Mouse (Mus musculus) neural tube, embryonic 11.5 days (tissue): Measurements from ENCODE around the gene Zfhx2. TPM values are rescaled to one million over a fixed set of nuclear protein-coding genes. Genes with fewer than 3 reads are reported as not detected.

ENCODE experiments used
- ATAC-seq: fragments of 200-750 bp; cut with Nextera tagmentation; 2 replicates; pipeline ENCODE4 v1.8.0; 2017; ENCODE audit warnings: moderate number of reproducible peaks, mild to moderate bottlenecking, moderate TSS enrichment, moderate library complexity; ENCODE audit not compliant: insufficient read depth, low FRiP score, low TSS enrichment
- DNase-seq: peaks from one replicate; pipeline ENCODE4 v3.0.0-alpha.2; 2015; ENCODE audit warnings: low spot score
- H3K27ac ChIP-seq: fragments of 300-500 bp; sonication (generic); 2 replicates; pipeline ENCODE4 v1.5.1; 2014; ENCODE audit warnings: low read depth, mild to moderate bottlenecking, low read length
- H3K27me3 ChIP-seq: fragments of 300-500 bp; sonication (generic); 2 replicates; pipeline ENCODE4 v1.6.1; 2014; ENCODE audit warnings: mild to moderate bottlenecking, low read length, mixed read lengths; ENCODE audit not compliant: control insufficient read depth, insufficient read depth
- H3K36me3 ChIP-seq: fragments of 300-500 bp; sonication (generic); 2 replicates; pipeline ENCODE4 v1.6.1; 2014; ENCODE audit warnings: mild to moderate bottlenecking, low read length, moderate library complexity, mixed read lengths; ENCODE audit not compliant: control insufficient read depth, insufficient read depth
- H3K4me1 ChIP-seq: fragments of 300-500 bp; sonication (generic); 2 replicates; pipeline ENCODE4 v1.6.1; 2014; ENCODE audit warnings: low read length, mixed read lengths; ENCODE audit not compliant: control insufficient read depth, insufficient read depth
- H3K4me2 ChIP-seq: fragments of 300-500 bp; sonication (generic); 2 replicates; pipeline ENCODE4 v1.6.1; 2014; ENCODE audit warnings: low read depth, mild to moderate bottlenecking, moderate library complexity
- H3K4me3 ChIP-seq: fragments of 300-500 bp; sonication (generic); 2 replicates; pipeline ENCODE4 v1.5.1; 2014; ENCODE audit warnings: low read depth, low read length
- H3K9ac ChIP-seq: fragments of 300-500 bp; sonication (generic); 2 replicates; pipeline ENCODE4 v1.6.1; 2014; ENCODE audit warnings: mild to moderate bottlenecking, low read length
- H3K9me3 ChIP-seq: fragments of 300-500 bp; sonication (generic); 2 replicates; pipeline ENCODE4 v1.6.1; 2016; ENCODE audit warnings: low read length; ENCODE audit not compliant: control insufficient read depth
- WGBS: fragments of 180-500 bp; shearing (Covaris S2); extraction: QIAGEN DNeasy Blood & Tissue Kit; methylation state at CpG from one replicate; pipeline ENCODE4 v1.1.7; 2014; 5-methylcytosine and 5-hydroxymethylcytosine counted together
- polyA plus RNA-seq: library from polyadenylated mRNA; unstranded; fragments of >200 nt; fragmentation: Nextera tagmentation; extraction: Ambion mirVana; gene quantifications from 2 replicates; pipeline ENCODE4 v1.2.1, GENCODE M21; 2014

Gene Zfhx2
- polyA plus RNA-seq, 1 experiment from 2014 or later = 16.6 TPM

DNA sequence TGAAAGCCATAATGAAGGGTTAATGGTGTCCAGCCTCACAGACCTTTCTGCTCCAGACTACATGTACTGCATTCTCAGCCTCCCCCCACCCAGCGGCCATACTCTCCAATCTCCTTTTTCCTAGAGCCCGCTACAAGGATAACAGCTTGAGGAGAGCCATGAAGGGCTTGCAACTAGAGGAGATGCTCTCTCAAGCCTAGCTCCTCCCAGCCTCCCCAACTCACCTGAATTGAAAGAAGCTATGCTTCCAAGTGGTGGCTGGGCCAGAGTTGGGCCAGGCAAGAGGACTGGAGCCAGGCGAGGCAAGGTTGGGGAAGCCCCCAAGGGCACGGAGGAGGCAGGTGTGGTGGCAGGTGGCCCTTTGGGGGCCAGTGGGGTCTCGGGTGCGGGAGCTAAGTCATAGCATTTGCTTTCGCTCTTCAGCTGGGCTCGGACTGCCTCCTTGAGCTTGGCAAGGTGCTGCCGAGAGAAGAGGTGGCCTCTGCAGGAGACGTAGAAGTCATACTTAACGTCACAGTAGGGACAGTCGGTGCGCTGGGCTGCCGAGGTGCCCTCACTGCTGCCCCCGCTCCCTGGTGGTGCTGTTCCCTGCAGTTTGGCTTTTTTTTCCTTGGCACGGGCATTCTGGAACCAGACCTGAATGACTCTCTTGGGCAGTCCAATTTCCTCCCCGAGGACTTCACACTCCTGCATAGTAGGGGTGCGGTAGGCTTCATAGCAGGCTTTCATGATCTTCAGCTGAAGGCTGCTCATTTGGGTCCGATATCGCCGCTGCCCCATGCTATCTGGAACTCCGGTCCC, 28.3 kb downstream of the Zfhx2 start:
- Histone ChIP-seq H3K4me2 (no peak overlapping the region), H3K9ac (no peak overlapping the region; the same call in 1 of the 2 replicates), H3K27me3 (no peaks in the 10 kb centered on the region; the same call in 1 of the 2 replicates), H3K27ac (no peak overlapping the region), H3K36me3 (peaks cover 4% of the 10 kb centered on the region; the same call in 1 of the 2 replicates), H3K9me3 (no peaks in the 10 kb centered on the region), H3K4me3 (no peak overlapping the region), H3K4me1 (peaks cover 14% of the 10 kb centered on the region)
- ATAC-seq = no peak
- no peak for DNase-seq
- 86% methylated on average over 22 of the region's 22 CpGs for WGBS

- H3K27ac ChIP-seq = no peak overlapping the region
- ATAC-seq (no peak), DNase-seq (no peak)
- peaks cover 4% of the 10 kb centered on the region; the same call in 1 of the 2 replicates for H3K36me3 ChIP-seq
- peaks cover 14% of the 10 kb centered on the region for H3K4me1 ChIP-seq
- 83% methylated on average over 5 of the region's 5 CpGs for WGBS
- H3K9ac ChIP-seq = no peak overlapping the region
- no peak overlapping the region for H3K4me3 ChIP-seq
- H3K4me2 ChIP-seq = no peak overlapping the region; the same call in 1 of the 2 replicates
- H3K27me3 ChIP-seq = no peaks in the 10 kb centered on the region; the same call in 1 of the 2 replicates
- H3K9me3 ChIP-seq = no peaks in the 10 kb centered on the region
Observed at GRCm38 (mm10) chr14:55063117-55063516, 29.0 kb downstream of the Zfhx2 start.

GRCm38 (mm10) chr14:55062626-55063025, 29.5 kb downstream of the Zfhx2 start:
- peaks cover 4% of the 10 kb centered on the region; the same call in 1 of the 2 replicates for H3K36me3 ChIP-seq

DNA sequence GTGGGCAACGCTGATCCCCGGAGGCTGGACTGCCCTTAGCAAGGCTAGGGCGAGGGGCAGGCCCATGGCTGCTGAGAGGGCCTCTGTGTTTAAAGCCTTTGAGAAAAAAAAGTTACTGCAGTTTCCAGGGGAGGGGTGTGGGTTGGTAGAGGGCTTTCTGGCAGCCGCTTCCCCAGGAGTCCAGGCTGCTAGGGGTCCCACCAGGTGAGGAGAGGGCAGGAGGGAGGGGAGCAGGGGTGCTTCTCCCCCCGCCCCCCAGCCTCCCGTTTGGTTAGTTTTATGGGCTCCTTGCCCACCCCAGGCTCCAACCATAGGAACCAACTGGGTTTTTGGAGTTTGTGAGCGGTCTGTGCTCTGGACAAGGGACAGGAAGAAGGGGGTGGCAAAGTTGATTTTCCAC, 30.3 kb downstream of the Zfhx2 start:
- H3K9ac ChIP-seq = no peak overlapping the region
- H3K4me1 ChIP-seq = peaks cover 14% of the 10 kb centered on the region
- no peak overlapping the region for H3K4me2 ChIP-seq
- no peak overlapping the region for H3K4me3 ChIP-seq
- no peaks in the 10 kb centered on the region for H3K9me3 ChIP-seq
- ATAC-seq = no peak
- peaks cover 4% of the 10 kb centered on the region; the same call in 1 of the 2 replicates for H3K36me3 ChIP-seq
- DNase-seq = no peak
- 35% methylated on average over 7 of the region's 7 CpGs for WGBS
- no peak overlapping the region for H3K27ac ChIP-seq
- no peaks in the 10 kb centered on the region; the same call in 1 of the 2 replicates for H3K27me3 ChIP-seq

More at GRCm38 (mm10) chr14:55062626-55063025, 29.5 kb downstream of the Zfhx2 start:
- Histone ChIP-seq H3K4me1 (peaks cover 14% of the 10 kb centered on the region), H3K4me3 (no peak overlapping the region), H3K27ac (no peak overlapping the region), H3K9me3 (no peaks in the 10 kb centered on the region), H3K4me2 (peak overlapping the region; percentile 14; the same call in 1 of the 2 replicates), H3K27me3 (no peaks in the 10 kb centered on the region; the same call in 1 of the 2 replicates), H3K9ac (no peak overlapping the region)
- WGBS = 17% methylated on average over 17 of the region's 17 CpGs
- peak; percentile 44 for DNase-seq
- no peak; the same call in 1 of the 2 replicates for ATAC-seq

DNA sequence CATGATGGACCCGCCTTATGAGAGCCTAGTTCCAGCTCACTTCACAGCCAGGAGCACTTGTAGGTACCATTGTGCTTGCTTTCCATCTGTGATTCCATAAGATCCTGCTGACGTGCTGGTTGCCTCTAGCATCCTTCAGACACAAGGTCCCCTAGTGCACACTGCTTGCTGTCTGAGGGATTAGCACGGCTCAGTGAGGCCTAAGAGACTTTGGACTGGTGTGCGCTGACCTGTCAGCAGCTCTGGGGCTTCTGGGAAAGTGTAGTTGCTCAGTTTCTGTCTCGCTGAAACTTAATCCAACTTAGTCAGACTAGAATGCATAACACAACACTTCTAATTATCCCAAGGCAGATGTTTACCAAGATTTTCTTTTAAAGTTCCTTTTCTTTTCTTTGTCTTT, 32.2 kb downstream of the Zfhx2 start:
- Histone ChIP-seq H3K4me1 (peaks cover 14% of the 10 kb centered on the region), H3K4me2 (no peak overlapping the region), H3K9me3 (no peaks in the 10 kb centered on the region), H3K4me3 (no peak overlapping the region), H3K36me3 (no peaks in the 10 kb centered on the region), H3K27me3 (no peaks in the 10 kb centered on the region; the same call in 1 of the 2 replicates), H3K27ac (no peak overlapping the region), H3K9ac (no peak overlapping the region)
- DNase-seq = no peak
- 80% methylated on average over 5 of the region's 5 CpGs for WGBS
- ATAC-seq = no peak

DNA sequence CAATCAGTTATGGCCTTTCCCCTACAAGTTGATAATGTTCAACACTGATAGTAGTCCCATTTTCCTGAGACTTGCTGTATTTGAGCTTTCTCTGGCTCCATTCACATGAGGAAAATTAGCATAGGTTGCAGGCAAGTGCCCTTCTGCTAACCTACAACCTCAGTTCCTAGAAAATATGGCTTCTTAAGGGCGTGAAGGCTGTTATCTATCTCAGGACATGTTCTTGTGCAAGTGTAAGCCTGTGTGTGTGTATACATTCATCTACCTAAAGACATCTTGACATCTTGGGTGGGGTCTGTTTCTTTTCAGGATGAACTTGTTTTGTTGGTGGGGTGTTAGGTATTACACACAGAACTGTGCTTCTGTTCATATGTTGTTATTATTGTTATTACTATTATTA, 33.1 kb downstream of the Zfhx2 start:
- DNase-seq = no peak
- 80% methylated on average over 1 of the region's 1 CpGs for WGBS
- ATAC-seq = no peak

DNA sequence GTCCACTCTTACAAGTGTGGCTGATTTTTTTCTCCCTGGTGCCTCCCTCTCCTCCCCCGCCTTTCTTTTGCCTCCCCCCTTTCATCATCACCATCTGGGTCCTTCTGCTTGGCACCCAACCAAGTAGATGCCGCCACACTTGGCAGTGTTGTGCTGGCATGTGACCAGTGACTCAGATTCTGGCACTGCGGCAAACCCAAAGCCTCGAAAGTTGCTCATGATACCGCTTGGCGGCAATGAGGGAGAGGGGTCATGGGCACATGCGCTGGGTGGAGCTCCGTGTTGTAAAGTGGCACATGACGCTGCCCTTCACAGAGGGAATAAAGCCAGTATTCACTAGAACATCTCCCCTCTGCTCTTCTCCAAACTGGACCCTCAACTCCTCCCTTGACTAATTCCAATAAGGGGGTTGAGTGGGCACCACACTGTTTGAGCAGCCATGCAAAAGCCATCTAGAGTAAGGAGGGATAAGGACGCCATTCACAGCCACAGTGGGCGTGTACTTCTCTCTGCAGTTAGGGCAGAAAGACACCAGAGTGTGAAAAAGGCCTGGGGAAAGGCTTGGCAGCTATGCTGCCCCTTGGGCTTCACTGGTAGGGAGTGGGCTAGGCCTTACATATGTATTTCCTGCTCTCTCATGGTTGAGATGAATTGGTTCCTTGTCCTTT, 36.8 kb downstream of the Zfhx2 start:
- H3K36me3 ChIP-seq = no peaks in the 10 kb centered on the region
- WGBS = 82% methylated on average over 11 of the region's 11 CpGs
- no peak overlapping the region for H3K27ac ChIP-seq
- DNase-seq (no peak), ATAC-seq (no peak)
- H3K4me2 ChIP-seq = no peak overlapping the region
- no peaks in the 10 kb centered on the region for H3K4me1 ChIP-seq
- no peaks in the 10 kb centered on the region for H3K27me3 ChIP-seq
- H3K4me3 ChIP-seq = no peak overlapping the region
- H3K9me3 ChIP-seq = no peaks in the 10 kb centered on the region
- H3K9ac ChIP-seq = no peak overlapping the region

More for the DNA sequence above, 33.1 kb downstream of the Zfhx2 start:
- Histone ChIP-seq H3K27me3 (no peaks in the 10 kb centered on the region; the same call in 1 of the 2 replicates), H3K36me3 (no peaks in the 10 kb centered on the region), H3K4me1 (peaks cover 14% of the 10 kb centered on the region), H3K4me3 (no peak overlapping the region), H3K9ac (no peak overlapping the region), H3K4me2 (no peak overlapping the region), H3K27ac (no peak overlapping the region), H3K9me3 (no peaks in the 10 kb centered on the region)

DNA sequence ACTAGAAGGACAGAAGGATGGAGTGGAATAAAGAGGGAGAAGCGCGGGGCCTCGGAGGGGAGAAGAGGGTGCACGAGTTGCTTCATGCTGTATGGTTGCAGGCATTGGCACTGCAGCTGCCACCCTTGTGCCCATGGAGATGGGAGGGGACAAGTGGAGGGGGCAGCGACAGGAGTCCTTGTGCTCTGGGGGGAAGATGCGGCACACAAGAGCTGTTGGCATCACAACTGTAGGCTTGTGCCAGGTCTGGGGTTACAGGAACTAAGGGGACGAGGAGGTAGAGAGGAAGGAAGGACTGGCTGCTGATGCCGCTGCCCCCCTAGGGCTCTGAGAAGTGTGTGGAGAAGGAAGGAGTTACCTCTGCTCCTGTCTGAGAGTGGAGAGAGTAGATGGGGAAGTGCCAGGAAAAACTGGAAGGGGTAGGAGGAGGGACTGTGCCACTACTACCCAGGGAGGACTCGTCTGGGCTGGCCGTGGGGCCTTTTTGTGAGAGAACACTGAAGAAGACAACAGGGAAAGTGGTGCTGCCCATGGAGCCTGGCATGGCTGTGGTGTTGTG, 37.9 kb downstream of the Zfhx2 start:
- H3K27ac ChIP-seq = no peak overlapping the region

More for the DNA sequence above, 37.9 kb downstream of the Zfhx2 start:
- ATAC-seq (no peak), DNase-seq (no peak)
- no peaks in the 10 kb centered on the region for H3K27me3 ChIP-seq
- H3K36me3 ChIP-seq = no peaks in the 10 kb centered on the region
- no peak overlapping the region for H3K4me3 ChIP-seq
- H3K4me1 ChIP-seq = no peaks in the 10 kb centered on the region
- 86% methylated on average over 10 of the region's 10 CpGs for WGBS
- H3K9ac ChIP-seq = no peak overlapping the region
- H3K4me2 ChIP-seq = no peak overlapping the region
- H3K9me3 ChIP-seq = no peaks in the 10 kb centered on the region
